Mouse (Mus musculus) ES-CJ7 (cell line): Measurements from ENCODE around the gene Efhd1.

Experiments
- DNase-seq: peaks from one replicate; pipeline ENCODE4 v3.0.0; 2011; ENCODE audit warnings: low read depth, low spot score

Efhd1 gene

DNA sequence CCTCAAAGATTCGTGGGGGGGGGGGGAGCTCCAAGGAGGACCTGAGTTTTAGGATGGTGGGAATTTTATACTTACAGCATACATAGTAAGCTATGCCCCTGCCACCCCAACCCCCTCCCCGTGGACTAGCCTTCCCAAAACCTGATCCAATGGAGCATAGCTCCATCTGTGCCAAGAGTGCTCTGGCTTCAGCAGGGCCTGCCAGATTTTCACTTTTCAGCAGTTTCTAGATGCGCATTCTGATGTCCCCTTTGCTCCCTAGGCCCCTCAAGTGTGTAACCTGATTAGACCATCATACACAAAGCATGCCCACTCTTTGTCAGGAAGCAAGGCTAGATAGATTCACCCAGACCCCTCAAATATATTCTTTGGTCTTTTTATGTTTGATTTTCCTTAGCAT lies 6.0 kb downstream of the Efhd1 start:
- DNase-seq: no peak

DNA sequence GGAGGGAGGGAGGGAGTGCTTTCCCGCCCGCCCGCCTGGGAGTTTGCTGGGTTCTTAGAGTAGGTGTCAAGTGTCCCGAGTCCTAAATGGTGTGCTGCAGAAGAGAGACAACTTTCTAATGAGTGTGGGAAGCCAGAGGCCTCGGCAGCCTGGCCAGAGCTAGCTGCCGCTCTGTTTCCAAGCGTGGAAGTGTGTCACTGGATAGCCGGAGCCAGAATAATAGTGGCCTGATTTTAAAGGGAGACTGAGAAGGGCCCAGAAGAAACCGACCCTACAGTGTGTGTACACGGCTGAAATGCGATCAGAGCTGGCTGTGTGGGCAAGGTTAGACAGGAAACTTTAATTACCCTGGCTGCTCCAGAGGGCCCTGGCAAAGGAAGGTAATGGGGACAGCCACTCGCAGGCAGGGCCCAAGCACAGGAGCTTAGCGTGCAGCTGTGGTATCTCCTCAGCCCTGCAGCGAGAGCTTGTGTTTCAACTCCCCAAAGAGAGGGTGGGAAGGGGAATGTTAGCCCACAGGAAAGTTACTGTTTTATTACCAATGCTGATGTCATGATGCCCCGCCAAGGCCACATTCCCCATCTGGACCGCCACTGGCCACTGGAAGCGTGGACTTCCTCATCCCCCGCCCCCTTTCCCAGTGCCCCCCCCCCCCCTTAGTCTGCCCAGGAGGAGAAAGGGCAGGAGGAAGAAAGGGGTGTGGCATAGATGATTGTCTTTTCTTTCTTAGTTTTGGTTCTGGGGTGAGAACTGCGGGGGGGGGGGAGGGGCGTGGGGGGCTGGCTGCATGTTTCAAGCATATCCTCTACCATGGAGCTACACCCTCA lies 6.7 kb downstream of the Efhd1 start:
- peak; percentile 35 for DNase-seq

DNA sequence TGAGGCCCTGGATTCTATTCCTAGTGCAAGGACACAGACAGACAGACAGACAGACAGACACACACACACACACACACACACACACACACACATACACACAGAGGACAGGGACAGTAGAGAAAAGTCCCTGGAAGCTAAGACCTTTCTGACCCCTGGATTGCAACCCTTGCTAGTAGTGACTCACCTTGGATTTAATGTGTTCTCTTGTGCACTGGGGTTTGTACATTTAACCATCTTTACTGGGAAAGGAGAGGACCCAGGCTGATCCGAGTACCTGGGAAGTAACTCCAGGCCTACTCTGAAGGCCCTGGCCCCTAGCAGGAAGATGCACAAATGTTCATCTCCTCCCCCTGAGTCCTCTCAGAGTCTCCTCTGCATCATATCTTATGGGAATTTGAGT lies 7.4 kb downstream of the Efhd1 start:
- DNase-seq: no peak

GRCm38 (mm10) chr1:87272462-87272861 lies 8.3 kb downstream of the Efhd1 start:
- peak; percentile 37 for DNase-seq

DNA sequence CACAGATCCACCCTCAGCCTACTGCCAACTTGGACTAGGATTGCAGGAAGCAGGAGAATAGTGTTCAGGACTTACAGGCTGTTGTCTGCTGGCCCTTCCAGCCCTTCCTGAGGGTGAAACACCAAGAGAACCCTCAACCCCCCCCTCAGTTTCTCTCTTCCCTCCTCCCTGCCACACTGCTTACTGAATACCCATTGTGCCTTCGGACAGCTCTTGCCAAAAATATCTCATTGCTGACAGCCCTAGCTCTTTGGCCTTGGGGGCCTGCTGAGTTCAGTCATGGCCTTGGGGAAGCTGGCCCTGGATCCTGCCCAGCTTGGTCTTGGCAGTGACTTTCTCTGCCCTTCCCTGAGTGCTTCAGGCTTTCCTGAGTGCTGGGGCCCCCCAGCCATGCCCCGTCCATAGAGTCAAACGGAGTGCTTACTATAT lies 9.4 kb downstream of the Efhd1 start:
- DNase-seq: no peak

DNA sequence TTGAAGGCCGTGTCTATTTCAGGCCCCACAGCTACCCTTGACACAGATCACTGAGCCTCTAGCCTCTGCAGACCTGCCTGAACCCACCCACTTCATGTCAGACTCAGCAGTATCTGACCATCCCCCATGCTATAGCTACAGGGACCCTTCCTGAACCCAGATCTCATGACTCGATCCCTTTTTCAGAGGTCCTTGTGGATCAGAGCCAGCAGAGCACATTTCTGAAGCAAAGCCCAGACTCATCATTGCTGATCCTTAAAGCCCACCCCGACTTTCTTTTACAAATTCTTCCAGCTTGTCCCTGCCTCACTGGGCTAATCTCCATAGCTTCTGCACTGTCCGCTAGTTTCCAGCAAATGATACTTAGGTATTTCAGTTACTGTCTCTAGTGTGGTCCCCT lies 10.0 kb downstream of the Efhd1 start:
- DNase-seq: no peak

- DNase-seq: no peak
Measured at GRCm38 (mm10) chr1:87275151-87275550, 11.0 kb downstream of the Efhd1 start.

GRCm38 (mm10) chr1:87276056-87276455 lies 11.9 kb downstream of the Efhd1 start:
- DNase-seq: no peak

- DNase-seq: no peak
Measured at GRCm38 (mm10) chr1:87280281-87280680, 16.1 kb downstream of the Efhd1 start.

DNA sequence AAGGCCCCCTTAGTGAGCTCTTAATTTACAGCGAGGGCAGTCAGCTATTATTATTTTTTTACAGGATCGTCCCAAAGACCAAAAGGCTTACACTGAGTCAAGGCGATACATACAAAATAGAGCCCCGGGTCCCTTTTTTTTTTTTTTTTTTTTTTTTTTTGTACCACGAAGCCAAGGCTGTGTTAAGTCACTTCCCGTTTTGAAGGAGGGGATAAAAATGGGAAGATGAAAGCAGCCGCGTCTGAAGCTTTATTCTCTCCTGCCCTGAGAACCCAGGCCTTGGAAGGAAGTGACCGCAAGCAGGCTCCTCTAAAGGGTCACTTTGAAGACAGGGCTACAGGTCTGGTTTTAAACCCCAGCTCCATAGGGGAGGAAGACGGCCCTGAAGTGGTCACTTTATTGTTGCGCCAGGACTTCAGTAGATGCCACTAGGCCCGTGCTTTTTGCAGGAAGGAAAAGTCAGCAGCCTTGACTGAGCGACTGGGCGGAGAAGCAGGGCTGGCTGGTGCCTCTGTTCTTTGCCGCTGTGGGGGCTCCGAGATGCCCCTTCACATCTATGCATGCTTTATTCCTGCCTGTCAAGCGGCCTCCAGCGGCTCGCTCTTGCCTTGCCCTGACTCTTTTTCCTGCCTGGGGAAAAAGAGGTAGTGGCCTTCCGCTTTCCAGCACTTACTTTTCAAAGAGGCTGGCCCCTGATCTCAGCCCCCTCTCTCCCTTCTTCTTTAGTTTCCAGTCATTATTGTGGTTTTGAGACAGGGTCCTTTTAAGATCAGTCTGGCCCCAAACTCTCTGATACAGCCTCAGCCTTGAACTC lies 17.6 kb downstream of the Efhd1 start:
- no peak for DNase-seq

GRCm38 (mm10) chr1:87282413-87282788 lies 18.2 kb downstream of the Efhd1 start:
- DNase-seq: peak; percentile 56

GRCm38 (mm10) chr1:87283410-87283960 lies 19.3 kb downstream of the Efhd1 start:
- no peak for DNase-seq

DNA sequence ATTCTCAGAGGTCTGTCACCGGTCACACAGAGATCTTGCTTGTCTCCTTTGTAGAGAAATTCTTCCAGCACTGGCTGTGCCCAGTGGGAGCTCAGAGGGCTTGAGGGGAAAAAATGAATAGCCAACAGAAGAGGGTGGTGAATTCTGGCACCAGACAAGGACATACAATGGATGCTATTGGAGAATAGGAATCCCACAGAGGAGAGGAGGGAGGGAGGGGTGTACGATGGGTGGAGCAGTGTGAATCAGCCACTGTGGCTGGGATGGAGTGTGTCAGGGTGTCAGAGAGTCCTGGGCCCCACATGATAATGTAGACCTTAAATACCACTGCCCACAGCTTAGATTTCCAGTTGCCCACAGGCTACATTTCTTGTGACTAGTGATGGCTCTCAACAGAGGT lies 22.9 kb downstream of the Efhd1 start:
- no peak for DNase-seq

GRCm38 (mm10) chr1:87291416-87291815 lies 27.3 kb downstream of the Efhd1 start:
- no peak for DNase-seq

- DNase-seq: peak; percentile 82
Measured at GRCm38 (mm10) chr1:87292420-87293190, 28.4 kb downstream of the Efhd1 start.

GRCm38 (mm10) chr1:87294063-87294710 lies 30.0 kb downstream of the Efhd1 start:
- DNase-seq: no peak

GRCm38 (mm10) chr1:87294951-87295350 lies 30.8 kb downstream of the Efhd1 start:
- no peak for DNase-seq

- DNase-seq: peak; percentile 57
Measured at GRCm38 (mm10) chr1:87297346-87297925, 33.3 kb downstream of the Efhd1 start.

DNA sequence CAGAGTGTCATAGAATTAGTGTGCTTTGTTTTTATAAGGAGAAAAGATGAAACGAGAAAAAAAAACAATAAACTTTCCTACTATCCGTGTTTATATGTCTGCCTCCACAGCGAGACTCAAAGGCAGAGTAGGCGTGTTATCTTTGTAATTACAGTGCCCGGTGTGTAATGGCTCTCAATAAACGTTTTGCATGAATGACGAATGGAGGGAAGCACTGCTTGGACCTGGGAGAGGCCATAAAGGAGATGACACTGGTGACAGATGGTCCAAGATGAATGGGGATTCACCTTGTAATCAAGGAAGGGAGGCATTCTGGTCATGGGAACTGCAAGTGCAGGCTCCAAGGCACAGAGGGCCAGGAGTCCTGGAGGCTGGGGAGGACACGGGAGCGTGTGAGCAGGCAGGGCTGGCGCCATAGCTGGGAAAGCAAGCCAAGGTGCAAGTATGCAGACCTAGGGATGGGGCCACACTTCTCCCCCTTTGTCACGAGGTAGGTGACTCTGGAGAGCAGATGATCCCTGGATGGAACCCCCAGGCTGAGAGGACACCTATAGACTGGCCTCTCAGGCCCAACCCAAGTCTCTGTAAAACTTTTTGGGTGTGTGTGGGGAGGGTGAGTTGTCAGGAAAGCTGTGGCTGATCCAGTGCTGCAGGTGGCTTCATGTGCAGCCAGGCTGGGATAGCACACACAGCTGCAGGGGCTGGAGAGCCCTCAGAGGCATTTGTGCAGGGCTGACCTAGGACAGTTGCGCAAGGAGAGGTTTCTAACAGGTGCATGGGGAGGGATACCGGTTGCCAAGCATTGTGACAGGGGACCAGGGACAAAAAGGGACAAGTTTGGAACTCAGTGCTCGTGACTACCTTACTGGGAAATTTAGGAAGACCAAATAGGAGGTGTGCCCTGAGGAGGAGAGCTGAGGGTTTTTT lies 36.5 kb downstream of the Efhd1 start:
- DNase-seq: no peak

DNA sequence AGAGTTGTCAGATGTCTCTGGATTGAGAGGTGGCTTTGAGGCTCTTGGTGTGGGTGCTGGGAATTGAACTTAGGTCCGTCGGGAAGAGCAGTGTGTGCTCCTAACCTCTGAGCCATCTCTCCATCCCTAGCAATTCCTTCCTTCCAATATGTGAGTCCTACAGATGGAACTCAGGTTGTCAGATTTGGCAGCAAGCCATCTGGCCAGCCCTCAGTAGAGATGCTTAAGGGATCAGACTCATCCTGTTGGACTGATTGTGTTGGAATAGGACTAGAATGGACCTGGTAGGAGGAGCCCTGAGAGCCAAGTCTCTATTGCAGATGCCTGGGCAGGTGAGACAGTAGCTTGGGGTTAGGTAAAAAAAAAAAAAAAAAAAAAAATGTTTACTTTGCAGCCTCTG lies 37.8 kb downstream of the Efhd1 start:
- no peak for DNase-seq
